Mouse (Mus musculus): ENCODE data around the gene Brca2. TPM values are rescaled to one million over a fixed set of nuclear protein-coding genes. Genes with fewer than 3 reads are reported as not detected.

The Brca2 gene
- total RNA-seq, 1 experiment from 2014 or later: 76.3 TPM

Other genes with a start within 250 kb of the Brca2 start
- gene Zar1l, start 4.5 kb upstream of the Brca2 start, total RNA-seq (2017): not detected in 2 replicates
- 26.4 and 31.1 TPM in 2 replicates for gene N4bp2l1, start 74.6 kb downstream of the Brca2 start, total RNA-seq (2017)
- 187 and 223 TPM in 2 replicates for gene N4bp2l2, start 143.6 kb downstream of the Brca2 start, total RNA-seq (2017)
- 59.5 and 76.9 TPM in 2 replicates for gene Pds5b, start 151.1 kb downstream of the Brca2 start, total RNA-seq (2017)